Mouse (Mus musculus) lung, postnatal 0 days (tissue): ENCODE measurements at regions not wholly inside any gene's neighbourhood (a gene's known extent, or its start where the extent isn't known, plus 50 kb on each side); places are given as distances from the start of the nearest gene placed in this dataset.

Experiments
- ATAC-seq: fragments of 200-750 bp; cut with Nextera tagmentation; 2 replicates; pipeline ENCODE4 v1.8.0; 2017; ENCODE audit warnings: moderate library complexity
- DNase-seq: peaks from one replicate; pipeline ENCODE4 v3.0.0-alpha.2; 2016; ENCODE audit warnings: low spot score
- H3K27ac ChIP-seq: fragments of 300-500 bp; sonication (generic); 2 replicates; pipeline ENCODE4 v1.5.1; 2014; ENCODE audit warnings: antibody characterized with exemption, mild to moderate bottlenecking, low read length, mixed read lengths
- H3K27me3 ChIP-seq: fragments of 300-500 bp; sonication (generic); replicated peaks from 2 replicates; pipeline ENCODE4 v1.6.1; 2014; ENCODE audit warnings: low read length, mixed read lengths; ENCODE audit not compliant: insufficient read depth
- H3K36me3 ChIP-seq: fragments of 300-500 bp; sonication (generic); 2 replicates; pipeline ENCODE4 v1.6.1; 2014; ENCODE audit warnings: low read length, mixed read lengths; ENCODE audit not compliant: insufficient read depth
- H3K4me1 ChIP-seq: fragments of 300-500 bp; sonication (generic); 2 replicates; pipeline ENCODE4 v1.6.1; 2014; ENCODE audit warnings: antibody characterized with exemption, low read depth, low read length, mixed read lengths; ENCODE audit not compliant: insufficient read depth
- H3K4me2 ChIP-seq: fragments of 300-500 bp; sonication (generic); replicated peaks from 2 replicates; pipeline ENCODE4 v1.6.1; 2014; ENCODE audit warnings: low read depth, mild to moderate bottlenecking, low read length, moderate library complexity, mixed read lengths
- H3K4me3 ChIP-seq: fragments of 300-500 bp; sonication (generic); 2 replicates; pipeline ENCODE4 v1.5.1; 2014; ENCODE audit warnings: low read depth, low read length
- H3K9ac ChIP-seq: fragments of 300-500 bp; sonication (generic); replicated peaks from 2 replicates; pipeline ENCODE4 v1.6.1; 2014; ENCODE audit warnings: low read depth, mild to moderate bottlenecking
- H3K9me3 ChIP-seq: fragments of 300-500 bp; sonication (generic); 2 replicates; pipeline ENCODE4 v1.6.1; 2016; ENCODE audit warnings: low read length, mixed read lengths
- CTCF ChIP-seq: IDR thresholded peaks from 2 replicates; pipeline ENCODE4 v1.5.1; 2016; ENCODE audit warnings: antibody characterized with exemption, mild to moderate bottlenecking
- EP300 ChIP-seq: IDR thresholded peaks from 2 replicates; pipeline ENCODE4 v1.6.1; 2016; ENCODE audit warnings: antibody characterized with exemption, mild to moderate bottlenecking, control low read depth
- WGBS: fragments of 180-500 bp; shearing (Covaris S2); extraction: QIAGEN DNeasy Blood & Tissue Kit; methylation state at CpG from one replicate; pipeline ENCODE4 v1.1.7; 2014; 5-methylcytosine and 5-hydroxymethylcytosine counted together

DNA sequence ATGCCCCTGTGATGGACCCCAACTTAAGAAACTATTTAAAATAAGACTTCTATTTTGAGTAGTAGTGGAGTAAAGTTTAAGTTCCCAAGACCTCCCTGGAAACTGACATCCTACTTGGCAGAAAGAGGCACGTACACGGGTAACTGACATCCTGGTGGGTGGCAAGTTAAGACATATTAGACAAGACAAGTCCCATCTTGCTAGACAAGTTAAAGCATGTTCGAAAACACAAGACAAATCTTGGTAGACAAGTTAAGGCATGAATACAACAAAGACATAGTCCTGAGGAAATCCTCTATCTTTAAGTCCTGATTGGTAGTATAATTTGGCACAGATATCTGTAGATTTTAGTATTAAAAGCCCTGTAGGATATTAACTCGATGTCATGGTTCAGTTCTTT is 1332.6 kb downstream of the Gm37988 start:
- TF ChIP-seq CTCF (no peak), EP300 (no peak)
- no peaks in the 10 kb centered on the region for H3K36me3 ChIP-seq
- no peak overlapping the region for H3K9ac ChIP-seq
- no peak overlapping the region for H3K27ac ChIP-seq
- no peak overlapping the region for H3K4me2 ChIP-seq
- DNase-seq (no peak), ATAC-seq (no peak)
- 73% methylated on average over 4 of the region's 4 CpGs for WGBS
- H3K4me1 ChIP-seq: no peaks in the 10 kb centered on the region
- no peak overlapping the region for H3K4me3 ChIP-seq
- H3K27me3 ChIP-seq: no peaks in the 10 kb centered on the region
- no peaks in the 10 kb centered on the region for H3K9me3 ChIP-seq

DNA sequence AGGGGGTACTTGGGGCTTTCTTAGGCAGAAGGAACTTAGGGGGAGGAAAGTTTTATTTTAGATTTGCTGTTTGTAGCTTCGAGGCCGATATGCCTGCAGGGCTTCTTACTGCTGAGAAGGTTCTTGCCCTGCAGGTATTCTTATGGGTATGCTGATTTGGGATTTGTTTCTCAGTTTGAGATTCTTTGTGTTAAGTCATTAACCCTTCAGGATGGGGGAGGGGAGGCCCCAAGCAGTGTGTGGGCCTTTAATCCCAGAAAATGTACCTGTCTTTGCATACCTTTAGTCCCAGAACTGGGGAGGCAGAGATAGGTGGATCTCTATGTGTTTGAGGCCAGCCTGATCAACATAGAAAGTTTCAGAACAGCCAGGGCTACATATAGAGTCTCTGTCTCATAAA is 1335.1 kb downstream of the Gm37988 start:
- Histone ChIP-seq H3K36me3 (no peaks in the 10 kb centered on the region), H3K9ac (no peak overlapping the region), H3K4me3 (no peak overlapping the region), H3K27me3 (no peaks in the 10 kb centered on the region), H3K9me3 (no peaks in the 10 kb centered on the region), H3K4me1 (no peaks in the 10 kb centered on the region), H3K4me2 (no peak overlapping the region), H3K27ac (no peak overlapping the region)
- TF ChIP-seq CTCF (no peak), EP300 (no peak)
- WGBS: 68% methylated on average over 2 of the region's 2 CpGs
- ATAC-seq: no peak
- no peak for DNase-seq

DNA sequence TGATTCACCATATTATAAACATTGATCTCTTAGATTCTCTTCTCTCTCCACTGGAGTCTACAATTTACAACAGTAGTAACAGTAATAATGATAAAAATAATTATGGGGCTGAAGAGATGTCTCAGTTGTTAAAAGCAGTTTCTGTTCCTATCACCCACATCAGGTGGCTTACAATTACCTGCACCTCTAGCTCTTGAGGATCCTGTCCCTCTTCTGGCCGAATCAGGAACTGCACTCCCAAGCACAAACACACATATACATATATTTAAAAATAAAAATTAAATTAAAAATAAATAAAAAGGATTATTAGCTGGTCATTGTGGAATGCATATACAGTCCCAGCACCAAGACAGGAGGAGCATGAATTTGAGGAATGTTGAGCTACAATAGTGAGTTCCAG is 1336.2 kb downstream of the Gm37988 start:
- Histone ChIP-seq H3K4me2 (no peak overlapping the region), H3K4me3 (no peak overlapping the region), H3K27ac (no peak overlapping the region), H3K9me3 (no peaks in the 10 kb centered on the region), H3K4me1 (no peaks in the 10 kb centered on the region), H3K27me3 (no peaks in the 10 kb centered on the region), H3K9ac (no peak overlapping the region), H3K36me3 (no peaks in the 10 kb centered on the region)
- DNase-seq: no peak
- TF ChIP-seq CTCF: peak; percentile 28
- no peak for TF ChIP-seq EP300
- 55% methylated on average over 1 of the region's 1 CpGs for WGBS
- no peak for ATAC-seq

DNA sequence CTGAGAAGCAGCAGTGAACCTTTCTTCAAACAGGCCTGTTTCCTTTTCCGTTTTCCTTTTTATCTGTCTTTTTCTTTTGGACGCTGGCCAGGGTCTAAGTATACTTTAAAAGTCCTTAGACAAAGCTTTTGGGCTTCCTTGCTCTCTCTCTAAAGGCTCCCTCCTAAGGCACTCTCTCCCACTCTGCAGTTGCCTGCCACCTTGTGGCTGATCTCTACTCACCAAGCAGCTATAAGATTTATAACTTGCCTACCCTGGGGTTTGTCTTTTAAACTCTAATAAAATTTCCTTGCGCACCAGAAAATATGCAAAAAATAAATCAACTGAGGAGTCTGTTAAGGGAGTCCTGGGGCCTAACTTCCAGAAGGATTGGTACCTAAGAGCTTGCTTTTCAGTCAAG is 1344.7 kb downstream of the Gm37988 start:
- no peaks in the 10 kb centered on the region for H3K27me3 ChIP-seq
- TF ChIP-seq CTCF (peak; percentile 42), EP300 (no peak)
- 35% methylated on average over 3 of the region's 3 CpGs for WGBS
- H3K9ac ChIP-seq: no peak overlapping the region
- ATAC-seq (no peak), DNase-seq (peak; percentile 25)
- no peak overlapping the region for H3K4me2 ChIP-seq
- H3K4me1 ChIP-seq: no peaks in the 10 kb centered on the region
- no peak overlapping the region for H3K27ac ChIP-seq
- H3K36me3 ChIP-seq: no peaks in the 10 kb centered on the region
- H3K4me3 ChIP-seq: no peak overlapping the region
- no peaks in the 10 kb centered on the region for H3K9me3 ChIP-seq
